Mouse (Mus musculus) mesoderm, embryonic 11.5 days (tissue): ENCODE results near the gene Kpna4.
A peak's percentile ranks its signal among the peaks of the same experiment; 100 is the strongest.

ENCODE experiments used
- DNase-seq: peaks from one replicate; pipeline ENCODE4 v3.0.0-alpha.2; 2012; ENCODE audit warnings: low read depth, low spot score

Kpna4 gene

GRCm38 (mm10) chr3:69126509-69127345 is at the start of gene Kpna4:
Gene Kpna4 (minus strand): TSS chr3:69127113.
- peak; percentile 98 for DNase-seq

- DNase-seq = no peak
Measured at GRCm38 (mm10) chr3:69175229-69175628, 48.3 kb upstream of the Kpna4 start.

GRCm38 (mm10) chr3:69171123-69171522 is 44.2 kb upstream of the Kpna4 start:
- DNase-seq = no peak

GRCm38 (mm10) chr3:69169796-69170195 is 42.9 kb upstream of the Kpna4 start:
- DNase-seq = no peak

- DNase-seq = no peak
Measured at GRCm38 (mm10) chr3:69168724-69169123, 41.8 kb upstream of the Kpna4 start.

- DNase-seq = no peak
Measured at GRCm38 (mm10) chr3:69163057-69163456, 36.1 kb upstream of the Kpna4 start.

GRCm38 (mm10) chr3:69160429-69160828 is 33.5 kb upstream of the Kpna4 start:
- DNase-seq = no peak

- no peak for DNase-seq
Measured at GRCm38 (mm10) chr3:69159501-69159900, 32.6 kb upstream of the Kpna4 start.

GRCm38 (mm10) chr3:69157886-69158285 is 31.0 kb upstream of the Kpna4 start:
- no peak for DNase-seq

- DNase-seq = no peak
Measured at GRCm38 (mm10) chr3:69156484-69156883, 29.6 kb upstream of the Kpna4 start.

GRCm38 (mm10) chr3:69154691-69155090 is 27.8 kb upstream of the Kpna4 start:
- no peak for DNase-seq

- no peak for DNase-seq
Measured at GRCm38 (mm10) chr3:69150921-69151320, 24.0 kb upstream of the Kpna4 start.

- DNase-seq = no peak
Measured at GRCm38 (mm10) chr3:69142372-69142994, 15.6 kb upstream of the Kpna4 start.

- DNase-seq = no peak
Measured at GRCm38 (mm10) chr3:69140851-69141250, 13.9 kb upstream of the Kpna4 start.

GRCm38 (mm10) chr3:69136059-69136458 is 9.1 kb upstream of the Kpna4 start:
- DNase-seq = no peak

GRCm38 (mm10) chr3:69130973-69131372 is 4.1 kb upstream of the Kpna4 start:
- no peak for DNase-seq

- no peak for DNase-seq
Measured at GRCm38 (mm10) chr3:69127693-69128092, 780 bp upstream of the Kpna4 start.

GRCm38 (mm10) chr3:69127346-69127678 is 399 bp upstream of the Kpna4 start:
- DNase-seq = no peak

- peak; percentile 67 for DNase-seq
Measured at GRCm38 (mm10) chr3:69125891-69126508, 913 bp downstream of the Kpna4 start.

GRCm38 (mm10) chr3:69125461-69125860 is 1.5 kb downstream of the Kpna4 start:
- no peak for DNase-seq

GRCm38 (mm10) chr3:69118827-69119226 is 8.1 kb downstream of the Kpna4 start:
- DNase-seq = peak; percentile 34

GRCm38 (mm10) chr3:69114760-69115159 is 12.2 kb downstream of the Kpna4 start:
- no peak for DNase-seq

- no peak for DNase-seq
Measured at GRCm38 (mm10) chr3:69113956-69114355, 13.0 kb downstream of the Kpna4 start.
